Mouse (Mus musculus) heart, embryonic 12.5 days (tissue): ENCODE results near the gene Gm20422. TPM values are rescaled to one million over a fixed set of nuclear protein-coding genes. Genes with fewer than 3 reads are reported as not detected.

ENCODE experiments used
- ATAC-seq: fragments of 200-750 bp; cut with Nextera tagmentation; 2 replicates; pipeline ENCODE4 v1.8.0; 2017; ENCODE audit warnings: moderate TSS enrichment, moderate library complexity; ENCODE audit not compliant: insufficient number of reproducible peaks, low FRiP score
- H3K27ac ChIP-seq: fragments of 300-500 bp; sonication (generic); 2 replicates; pipeline ENCODE4 v1.5.1; 2016; ENCODE audit warnings: mild to moderate bottlenecking, moderate library complexity; ENCODE audit not compliant: poor library complexity, severe bottlenecking
- H3K27me3 ChIP-seq: fragments of 300-500 bp; sonication (generic); replicated peaks from 2 replicates; pipeline ENCODE4 v1.6.1; 2016; ENCODE audit warnings: mild to moderate bottlenecking, moderate library complexity
- H3K36me3 ChIP-seq: fragments of 300-500 bp; sonication (generic); 2 replicates; pipeline ENCODE4 v1.6.1; 2016; ENCODE audit warnings: mild to moderate bottlenecking, moderate library complexity
- H3K4me1 ChIP-seq: fragments of 300-500 bp; sonication (generic); replicated peaks from 2 replicates; pipeline ENCODE4 v1.6.1; 2016; ENCODE audit warnings: mild to moderate bottlenecking
- H3K4me2 ChIP-seq: fragments of 300-500 bp; sonication (generic); 2 replicates; pipeline ENCODE4 v1.6.1; 2016; ENCODE audit warnings: mild to moderate bottlenecking, moderate library complexity
- H3K4me3 ChIP-seq: fragments of 300-500 bp; sonication (generic); 2 replicates; pipeline ENCODE4 v1.5.1; 2016; ENCODE audit warnings: mild to moderate bottlenecking
- H3K9ac ChIP-seq: fragments of 300-500 bp; sonication (generic); 2 replicates; pipeline ENCODE4 v1.6.1; 2016; ENCODE audit warnings: mild to moderate bottlenecking, moderate library complexity
- H3K9me3 ChIP-seq: fragments of 300-500 bp; sonication (generic); replicated peaks from 2 replicates; pipeline ENCODE4 v1.6.1; 2016; ENCODE audit warnings: mild to moderate bottlenecking, moderate library complexity
- WGBS: fragments of 180-500 bp; shearing (Covaris S2); methylation state at CpG from one replicate; pipeline ENCODE4 v1.1.7; 2016; 5-methylcytosine and 5-hydroxymethylcytosine counted together
- polyA plus RNA-seq: library from polyadenylated mRNA; unstranded; fragments of >200 nt; fragmentation: Nextera tagmentation; extraction: Ambion mirVana; gene quantifications from 2 replicates; pipeline ENCODE4 v1.2.1, GENCODE M21; 2016

Gm20422 gene
- polyA plus RNA-seq, 1 experiment from 2014 or later = not detected

- 78% methylated on average over 6 of the region's 6 CpGs for WGBS
These were observed 72.9 kb downstream of the Gm20422 start for GRCm38 (mm10) chr8:69701810-69702209.

More at GRCm38 (mm10) chr8:69701810-69702209, 72.9 kb downstream of the Gm20422 start:
- Histone ChIP-seq H3K4me2 (no peak overlapping the region), H3K4me3 (no peak overlapping the region), H3K36me3 (peaks cover 45% of the 10 kb centered on the region), H3K27ac (no peak overlapping the region), H3K4me1 (no peaks in the 10 kb centered on the region), H3K9ac (no peak overlapping the region), H3K9me3 (peaks cover 17% of the 10 kb centered on the region), H3K27me3 (no peaks in the 10 kb centered on the region)
- ATAC-seq = no peak

Other genes with a start within 250 kb of the Gm20422 start
- 14.6 and 15.7 TPM in 2 replicates for gene Zfp868, start 149.3 kb downstream of the Gm20422 start, polyA plus RNA-seq
- gene Zfp964, start 120.4 kb downstream of the Gm20422 start, polyA plus RNA-seq = 2.0 and 2.2 TPM in 2 replicates
- 21.2 and 22.0 TPM in 2 replicates for gene Zfp869, start 64.2 kb downstream of the Gm20422 start, polyA plus RNA-seq
- 2.9 and 3.3 TPM in 2 replicates for gene Zfp963, start 24.9 kb downstream of the Gm20422 start, polyA plus RNA-seq
- gene Atp13a1, start 16.3 kb upstream of the Gm20422 start, polyA plus RNA-seq = 34.4 and 36.7 TPM in 2 replicates
- 16.9 and 18.0 TPM in 2 replicates for gene Zfp866, start 16.3 kb upstream of the Gm20422 start, polyA plus RNA-seq
- gene Gmip, start 33.8 kb upstream of the Gm20422 start, polyA plus RNA-seq = 8.5 and 8.6 TPM in 2 replicates
- 0.32 and 0.36 TPM in 2 replicates for gene Lpar2, start 47.5 kb upstream of the Gm20422 start, polyA plus RNA-seq
- gene Pbx4, start 57.6 kb upstream of the Gm20422 start, polyA plus RNA-seq = 4.7 TPM in 2 replicates
- gene Cilp2, start 112.8 kb upstream of the Gm20422 start, polyA plus RNA-seq = 0.78 and 0.82 TPM in 2 replicates
- 1.9 and 3.1 TPM in 2 replicates for gene Tssk6, start 127.3 kb upstream of the Gm20422 start, polyA plus RNA-seq
- 309 and 314 TPM in 2 replicates for gene Ndufa13, start 127.7 kb upstream of the Gm20422 start, polyA plus RNA-seq
- gene Yjefn3, start 127.8 kb upstream of the Gm20422 start, polyA plus RNA-seq = 7.4 and 8.9 TPM in 2 replicates
- 55.6 and 59.2 TPM in 2 replicates for gene Gatad2a, start 221.5 kb upstream of the Gm20422 start, polyA plus RNA-seq